Comparison of ENCODE assay signal across 28 mouse cellular contexts in genomic region chr1:134168567-134168966, GRCm38 (mm10). TPM values are rescaled to one million over a fixed set of nuclear protein-coding genes. Genes with fewer than 3 reads are reported as not detected.
DNase-seq lines count a peak whose midpoint lies in the region; ATAC-seq and TF ChIP-seq lines count a peak whose summit lies in the region.
"Had no signal": no experiment of that assay in that cellular context is flagged by ENCODE, and none has a peak within 500 bp of the region (broad histone marks: within the 10 kb centered on the region; RNA-seq: fewer than 3 reads in every experiment).

No protein-coding gene starts in this region.

- H3K9me3 ChIP-seq in midbrain, embryonic 11.5 days (ENCODE audit: control insufficient read depth, low read length), result no peaks in the 10 kb centered on the region
- no peaks in the 10 kb centered on the region for H3K9me3 ChIP-seq in midbrain, postnatal 0 days (ENCODE audit: low read length)
- H3K9me3 ChIP-seq in liver, embryonic 15.5 days (replicated peaks), result no peaks in the 10 kb centered on the region
- H3K9me3 ChIP-seq: embryonic facial prominence, embryonic 12.5 days; embryonic facial prominence, embryonic 15.5 days; heart, embryonic 10.5 days; heart, embryonic 13.5 days had no signal

- TF ChIP-seq CTCF in cerebellum, adult 2 months (IDR thresholded peaks at IDR 0.05; ENCODE audit: borderline replicate concordance, insufficient read depth, low read depth, low read length), result no peak
- no peak for TF ChIP-seq CTCF in midbrain, postnatal 0 days (IDR thresholded peaks at IDR 0.05)

- no peak for DNase-seq in cerebellum, adult 2 months
- DNase-seq in cerebellum, adult 18-20 months, result no peak
- peak; percentile 14 for DNase-seq in midbrain, embryonic 11.5 days (ENCODE audit: low spot score, missing footprints)
- DNase-seq in midbrain, postnatal 0 days (ENCODE audit: low spot score), result no peak
- no peak for DNase-seq in natural killer cell, adult 2 months (ENCODE audit: low spot score in 2 of 2)
- no peak for DNase-seq in heart, adult 18-20 months
- DNase-seq in thymus, postnatal 36 days, result no peak
- DNase-seq: adrenal gland, adult 8-10 months; adrenal gland, postnatal 25 days; cerebellum, postnatal 10 days; forebrain, postnatal 0 days; gastrocnemius, postnatal 25 days had no signal

- no peak for ATAC-seq in midbrain, embryonic 11.5 days (ENCODE audit: low FRiP score)
- no peak for ATAC-seq in midbrain, postnatal 0 days (ENCODE audit: low FRiP score)
- peak; percentile 18; the same call in 1 of the 2 replicates for ATAC-seq in liver, embryonic 15.5 days (ENCODE audit: insufficient read depth)
- ATAC-seq: activated CD4-positive, CD25-positive, alpha-beta regulatory T cell, adult 4 months; forebrain, embryonic 14.5 days; forebrain, postnatal 0 days; hindbrain, postnatal 0 days had no signal

- no peak for TF ChIP-seq POLR2A in cerebellum, adult 2 months (IDR thresholded peaks at IDR 0.05; ENCODE audit: borderline replicate concordance, insufficient read depth, low read length)

- H3K4me2 ChIP-seq in midbrain, embryonic 11.5 days, result no peak overlapping the region
- no peak overlapping the region for H3K4me2 ChIP-seq in midbrain, postnatal 0 days (ENCODE audit: low read depth, low read length, poor library complexity, severe bottlenecking)
- H3K4me2 ChIP-seq in liver, embryonic 15.5 days, result no peak overlapping the region
- H3K4me2 ChIP-seq: embryonic facial prominence, embryonic 12.5 days; embryonic facial prominence, embryonic 15.5 days; hindbrain, embryonic 14.5 days had no signal

- peaks cover 15% of the 10 kb centered on the region; the same call in 1 of the 2 replicates for H3K4me1 ChIP-seq in cerebellum, adult 2 months (ENCODE audit: control insufficient read depth, insufficient read depth, low read length)
- H3K4me1 ChIP-seq in midbrain, embryonic 11.5 days (ENCODE audit: control insufficient read depth, insufficient read depth, low read length), result no peaks in the 10 kb centered on the region
- no peaks in the 10 kb centered on the region for H3K4me1 ChIP-seq in midbrain, postnatal 0 days (ENCODE audit: insufficient read depth, low read length)
- H3K4me1 ChIP-seq in liver, embryonic 15.5 days (replicated peaks), result peaks cover 5% of the 10 kb centered on the region; the same call in 1 of the 2 replicates
- H3K4me1 ChIP-seq: embryonic facial prominence, embryonic 15.5 days had no signal

- 89% methylated on average over 3 of the region's 3 CpGs for WGBS in cerebellum, adult 2 months
- WGBS in midbrain, embryonic 11.5 days, result 89% methylated on average over 3 of the region's 3 CpGs
- 79% methylated on average over 3 of the region's 3 CpGs for WGBS in midbrain, postnatal 0 days
- 45% methylated on average over 3 of the region's 3 CpGs for WGBS in liver, embryonic 15.5 days (ENCODE audit: insufficient replicate concordance)

- no peak overlapping the region for H3K4me3 ChIP-seq in cerebellum, adult 2 months (replicated peaks; ENCODE audit: insufficient read depth, low read depth, low read length)
- no peak overlapping the region for H3K4me3 ChIP-seq in midbrain, embryonic 11.5 days (ENCODE audit: low read depth, low read length)
- H3K4me3 ChIP-seq in midbrain, postnatal 0 days (ENCODE audit: low read depth, low read length), result no peak overlapping the region
- H3K4me3 ChIP-seq in liver, embryonic 15.5 days (replicated peaks), result no peak overlapping the region
- H3K4me3 ChIP-seq: embryonic facial prominence, embryonic 12.5 days; embryonic facial prominence, embryonic 15.5 days; heart, adult 2 months; heart, embryonic 10.5 days; heart, embryonic 13.5 days had no signal

- H3K36me3 ChIP-seq in midbrain, embryonic 11.5 days (ENCODE audit: control insufficient read depth, insufficient read depth, low read length), result no peaks in the 10 kb centered on the region
- H3K36me3 ChIP-seq in midbrain, postnatal 0 days (ENCODE audit: insufficient read depth, low read length), result no peaks in the 10 kb centered on the region
- H3K36me3 ChIP-seq in liver, embryonic 15.5 days (replicated peaks), result no peaks in the 10 kb centered on the region
- H3K36me3 ChIP-seq: embryonic facial prominence, embryonic 12.5 days; embryonic facial prominence, embryonic 15.5 days; heart, embryonic 10.5 days; heart, embryonic 13.5 days had no signal

- H3K27me3 ChIP-seq in cerebellum, adult 2 months (ENCODE audit: control insufficient read depth, insufficient read depth, low read length), result no peaks in the 10 kb centered on the region
- no peaks in the 10 kb centered on the region for H3K27me3 ChIP-seq in midbrain, embryonic 11.5 days (ENCODE audit: control insufficient read depth, insufficient read depth, low read length)
- H3K27me3 ChIP-seq in midbrain, postnatal 0 days (ENCODE audit: insufficient read depth, low read length), result no peaks in the 10 kb centered on the region
- H3K27me3 ChIP-seq in liver, embryonic 15.5 days, result no peaks in the 10 kb centered on the region
- H3K27me3 ChIP-seq: embryonic facial prominence, embryonic 12.5 days; embryonic facial prominence, embryonic 15.5 days; heart, embryonic 13.5 days had no signal

- H3K9ac ChIP-seq in midbrain, embryonic 11.5 days (ENCODE audit: low read length), result no peak overlapping the region
- H3K9ac ChIP-seq in midbrain, postnatal 0 days (replicated peaks; ENCODE audit: low read length, poor library complexity, severe bottlenecking), result no peak overlapping the region
- no peak overlapping the region for H3K9ac ChIP-seq in liver, embryonic 15.5 days
- H3K9ac ChIP-seq: embryonic facial prominence, embryonic 12.5 days; embryonic facial prominence, embryonic 15.5 days; forebrain, postnatal 0 days; heart, embryonic 13.5 days; hindbrain, embryonic 14.5 days had no signal

- peak overlapping the region; percentile 31; the same call in 1 of the 2 replicates for H3K27ac ChIP-seq in cerebellum, adult 2 months (ENCODE audit: insufficient read depth, low read length)
- no peak overlapping the region for H3K27ac ChIP-seq in midbrain, embryonic 11.5 days (ENCODE audit: low read depth, low read length)
- H3K27ac ChIP-seq in midbrain, postnatal 0 days (ENCODE audit: low read depth, low read length), result no peak overlapping the region
- H3K27ac ChIP-seq in liver, embryonic 15.5 days (replicated peaks), result no peak overlapping the region
- H3K27ac ChIP-seq: embryonic facial prominence, embryonic 12.5 days; embryonic facial prominence, embryonic 15.5 days; heart, adult 2 months; heart, embryonic 13.5 days; hindbrain, embryonic 14.5 days; hindbrain, postnatal 0 days had no signal

RNA-seq across cellular contexts. Expression of gene Chil1, which starts 13.4 kb away (rescaled TPM):
- 19.8 and 24.2 TPM in 2 replicates for polyA plus RNA-seq in cerebellum, adult 2 months (2012; rRNA removed)
- polyA plus RNA-seq in midbrain, embryonic 11.5 days (2014; fragmentation: Nextera tagmentation; extraction: Ambion mirVana), result 1.8 and 2.2 TPM in 2 replicates
- 0.47 and 3.0 TPM in 2 replicates for total RNA-seq in midbrain, postnatal 0 days (2014; rRNA removed)
- polyA plus RNA-seq in midbrain, postnatal 0 days (2015; fragmentation: Nextera tagmentation; extraction: Ambion mirVana), result 3.0 and 4.3 TPM in 2 replicates
- polyA plus RNA-seq in liver, embryonic 15.5 days (2015; fragmentation: Nextera tagmentation; extraction: Ambion mirVana), result 15.1 and 17.7 TPM in 2 replicates
- 1 to 10 TPM in 1 of 2 experiments, under 1 TPM in 1; 0.42 to 1.0 TPM for total RNA-seq in heart, adult 18-20 months (2021)
- polyA plus RNA-seq: activated CD4-positive, CD25-positive, alpha-beta regulatory T cell, adult 4 months had no signal

RNA-seq across cellular contexts. Expression of gene Mybph, which starts 24.7 kb away (rescaled TPM):
- 0.14 and 0.18 TPM in 2 replicates for polyA plus RNA-seq in cerebellum, adult 2 months (2012; rRNA removed)
- 0.12 and 0.22 TPM in 2 replicates for polyA plus RNA-seq in midbrain, embryonic 11.5 days (2014; fragmentation: Nextera tagmentation; extraction: Ambion mirVana)
- not detected in 2 replicates for total RNA-seq in midbrain, postnatal 0 days (2014; rRNA removed)
- 0.12 TPM in 1 of 2 replicates, not detected in the other for polyA plus RNA-seq in midbrain, postnatal 0 days (2015; fragmentation: Nextera tagmentation; extraction: Ambion mirVana)
- polyA plus RNA-seq in liver, embryonic 15.5 days (2015; fragmentation: Nextera tagmentation; extraction: Ambion mirVana), result 1.5 and 3.5 TPM in 2 replicates
- not detected for total RNA-seq in heart, adult 18-20 months (2021)
- total RNA-seq: adrenal gland, postnatal 25 days; ES-E14; heart, adult 2 months; heart, postnatal 14 days; heart, postnatal 4 days; hindbrain, postnatal 0 days had no signal
- polyA plus RNA-seq: activated CD4-positive, CD25-positive, alpha-beta regulatory T cell, adult 4 months; forebrain, embryonic 11.5 days had no signal

RNA-seq across cellular contexts. Expression of gene Chit1, which starts 57.5 kb away (rescaled TPM):
- not detected in 2 replicates for polyA plus RNA-seq in cerebellum, adult 2 months (2012; rRNA removed)
- not detected in 2 replicates for polyA plus RNA-seq in midbrain, embryonic 11.5 days (2014; fragmentation: Nextera tagmentation; extraction: Ambion mirVana)
- 0.24 and 0.99 TPM in 2 replicates for total RNA-seq in midbrain, postnatal 0 days (2014; rRNA removed)
- 0.21 and 0.48 TPM in 2 replicates for polyA plus RNA-seq in midbrain, postnatal 0 days (2015; fragmentation: Nextera tagmentation; extraction: Ambion mirVana)
- 0.07 and 0.20 TPM in 2 replicates for polyA plus RNA-seq in liver, embryonic 15.5 days (2015; fragmentation: Nextera tagmentation; extraction: Ambion mirVana)
- not detected for total RNA-seq in heart, adult 18-20 months (2021)
- total RNA-seq: adrenal gland, postnatal 25 days; gastrocnemius, adult 2 months; gastrocnemius, postnatal 25 days; heart, adult 2 months; heart, postnatal 14 days; heart, postnatal 4 days; hindbrain, postnatal 0 days had no signal
- polyA plus RNA-seq: activated CD4-positive, CD25-positive, alpha-beta regulatory T cell, adult 4 months; embryonic facial prominence, embryonic 12.5 days; forebrain, embryonic 11.5 days; hindbrain, embryonic 11.5 days had no signal
